Mouse (Mus musculus) activated CD4-positive, CD25-positive, alpha-beta regulatory T cell, adult 4 months (primary cell): ENCODE data around the gene Tmem144. TPM values are rescaled to one million over a fixed set of nuclear protein-coding genes. Genes with fewer than 3 reads are reported as not detected.

Experiments
- ATAC-seq: one replicate; pipeline ENCODE4 v1.8.0; 2017
- polyA plus RNA-seq, 2 experiments: library from polyadenylated mRNA; unstranded; fragments of 100-300 nt; shearing (Covaris generic); gene quantifications; one replicate each; pipeline ENCODE4 v1.2.1; 2017

Gene Tmem144
- not detected for polyA plus RNA-seq

DNA sequence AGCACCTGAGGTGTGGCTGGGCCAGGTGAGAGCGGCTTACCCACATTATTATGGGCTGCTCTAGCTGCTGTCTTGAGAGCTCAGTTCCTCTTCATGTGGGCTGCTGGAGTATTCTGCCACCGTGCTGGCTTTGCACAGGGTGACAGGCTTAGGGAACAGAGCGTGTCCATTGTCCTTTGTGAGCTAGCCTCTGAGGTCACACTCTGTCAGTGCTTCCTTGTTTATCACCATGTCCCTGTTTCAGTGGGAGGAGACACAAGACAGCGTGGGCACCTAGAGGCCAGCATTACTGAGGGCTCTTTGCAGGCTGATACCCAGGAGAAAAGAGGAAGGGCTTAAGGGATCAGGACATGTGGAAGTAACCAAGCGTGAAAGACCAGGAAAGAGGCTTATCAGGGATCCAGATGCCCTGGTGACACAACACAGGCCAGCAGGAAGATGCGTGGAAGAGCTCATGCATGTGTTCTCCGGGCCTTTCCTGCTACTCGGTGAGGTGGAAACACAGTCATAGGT is at the start of gene Tmem144:
Gene Tmem144 (minus strand): TSS at position 120 of the 513 bp plus-strand sequence.
- ATAC-seq = no peak

DNA sequence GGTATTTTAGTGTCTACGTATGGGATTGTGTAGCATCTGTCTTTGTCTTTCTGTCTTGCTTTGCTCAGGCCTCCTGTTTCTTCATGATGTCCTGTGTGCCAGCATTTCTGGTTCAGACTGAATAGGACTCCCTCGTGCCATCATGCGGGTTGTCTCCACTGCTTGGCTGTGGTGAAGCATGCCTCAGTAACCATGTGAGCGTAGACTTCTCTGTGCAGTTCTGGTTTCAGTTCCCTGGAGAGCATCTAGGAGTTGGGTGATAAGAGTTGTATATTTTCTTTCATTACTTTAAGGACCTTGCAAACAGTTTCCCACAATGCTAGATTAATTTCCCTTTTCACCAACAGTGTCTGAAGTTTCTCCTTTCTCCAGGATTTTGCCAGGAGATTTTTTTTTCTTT is 49.2 kb upstream of the Tmem144 start:
- ATAC-seq = no peak

DNA sequence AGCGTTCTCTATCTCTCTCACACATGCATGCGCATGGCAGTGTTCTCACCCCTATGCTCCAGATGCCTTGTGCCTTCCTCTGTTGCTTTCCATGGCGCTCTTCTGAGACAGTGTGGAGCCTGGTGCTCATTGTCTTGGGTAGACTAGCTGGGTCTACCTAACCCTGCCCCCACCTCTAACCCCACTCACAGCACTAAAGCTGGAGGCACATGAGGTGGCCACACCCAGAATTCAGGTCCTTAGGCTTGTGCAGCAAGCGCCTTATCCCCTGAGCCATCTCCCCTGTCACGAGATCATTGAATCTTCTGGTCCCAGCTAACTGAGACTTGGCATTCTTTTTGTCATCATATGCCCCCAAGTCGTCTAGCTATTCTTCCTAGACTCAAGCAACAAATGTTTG is 48.7 kb upstream of the Tmem144 start:
- no peak for ATAC-seq

DNA sequence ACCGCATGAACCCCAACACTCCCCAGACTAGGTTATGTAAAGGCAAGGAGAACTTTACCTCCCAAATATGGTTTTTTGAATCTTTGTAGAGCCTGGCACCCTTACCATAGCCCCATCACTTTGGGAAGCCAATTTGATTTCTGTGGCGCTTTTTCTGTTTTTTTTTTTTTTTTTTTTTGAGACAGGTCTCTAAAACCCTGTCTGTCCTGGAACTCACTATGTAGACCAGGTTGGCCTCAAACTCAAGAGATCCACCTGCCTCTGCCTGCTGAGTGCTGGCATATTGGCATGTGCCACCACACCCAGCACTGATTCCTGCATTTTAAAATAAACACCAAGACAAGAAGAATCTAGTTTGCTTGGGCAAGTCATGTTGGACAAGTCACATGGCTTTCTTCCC is 47.9 kb upstream of the Tmem144 start:
- no peak for ATAC-seq

DNA sequence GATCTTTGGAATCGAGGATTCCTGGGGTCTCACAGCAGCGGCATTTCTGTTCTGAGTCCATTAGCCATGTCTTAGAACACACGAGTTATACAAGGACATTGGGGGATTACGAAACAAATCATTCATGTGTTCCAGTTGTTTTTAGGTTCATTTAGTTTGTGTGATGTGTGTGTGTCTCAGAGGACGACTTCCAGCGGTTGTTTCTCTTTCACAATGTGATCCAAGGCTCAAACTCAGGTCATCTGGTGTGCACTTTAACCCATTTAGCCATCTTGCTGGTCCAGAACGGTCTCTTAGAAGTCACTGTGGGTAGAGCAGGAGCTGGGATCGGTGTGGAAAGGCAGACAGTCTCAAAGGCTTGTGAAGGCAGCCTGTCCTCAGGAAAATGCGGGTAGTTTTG is 47.3 kb upstream of the Tmem144 start:
- ATAC-seq = no peak

DNA sequence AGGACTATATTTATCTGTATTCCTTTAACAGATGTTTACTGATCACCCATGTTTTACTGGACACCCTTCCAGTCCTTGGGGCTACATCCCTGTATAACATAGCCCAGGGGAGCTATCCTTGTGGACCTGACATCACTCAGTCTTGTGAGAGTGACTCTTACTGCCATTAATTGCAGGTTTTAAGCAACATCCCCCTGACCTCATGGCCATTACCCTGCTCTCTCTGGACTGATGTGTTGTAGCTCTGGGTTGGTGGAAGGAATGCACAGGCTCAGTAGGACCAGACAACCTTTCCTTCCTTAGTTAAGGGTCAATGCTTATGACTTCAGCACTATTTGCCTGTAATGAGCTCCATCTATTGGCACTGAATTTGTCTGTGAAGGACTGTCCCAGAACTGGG is 45.9 kb upstream of the Tmem144 start:
- no peak for ATAC-seq

DNA sequence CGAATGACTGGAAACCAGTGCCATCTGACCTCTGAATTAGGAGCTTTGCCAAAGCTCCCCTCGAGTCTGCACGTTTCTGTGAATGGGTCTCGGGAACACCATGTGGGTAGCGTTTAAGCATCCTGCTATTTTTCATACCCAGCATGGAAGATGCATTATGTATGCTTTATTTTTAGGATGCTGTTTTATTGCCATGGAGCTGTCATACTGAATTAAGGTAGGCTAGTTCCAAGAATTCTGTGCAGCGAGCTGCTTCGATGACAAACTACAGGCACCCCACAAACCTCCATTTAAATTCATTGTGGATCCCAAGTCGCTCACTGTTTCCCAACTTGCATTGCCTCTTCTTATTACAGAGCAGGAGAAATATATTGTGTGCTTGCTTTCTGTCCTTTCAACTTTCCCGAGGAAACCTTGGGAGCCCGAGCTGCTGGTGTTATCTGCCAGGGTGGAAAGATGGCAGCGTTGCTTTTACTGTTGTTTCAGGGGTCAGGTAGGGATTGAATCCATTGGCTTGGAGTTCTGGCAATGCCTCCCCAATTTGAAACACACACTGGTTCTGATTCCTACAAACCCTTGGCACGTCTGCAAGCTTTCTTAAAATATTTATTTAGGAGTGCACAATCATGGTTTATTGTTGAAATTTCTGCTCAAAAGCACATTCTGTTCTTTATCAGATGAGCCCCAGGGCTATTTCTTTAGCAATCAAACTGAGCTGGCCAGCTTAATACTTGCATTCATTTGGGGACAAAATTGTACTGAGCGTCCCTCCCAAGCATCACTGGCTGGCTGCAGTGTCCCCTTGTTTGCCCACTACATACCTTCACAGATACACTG is 45.2 kb upstream of the Tmem144 start:
- no peak for ATAC-seq

DNA sequence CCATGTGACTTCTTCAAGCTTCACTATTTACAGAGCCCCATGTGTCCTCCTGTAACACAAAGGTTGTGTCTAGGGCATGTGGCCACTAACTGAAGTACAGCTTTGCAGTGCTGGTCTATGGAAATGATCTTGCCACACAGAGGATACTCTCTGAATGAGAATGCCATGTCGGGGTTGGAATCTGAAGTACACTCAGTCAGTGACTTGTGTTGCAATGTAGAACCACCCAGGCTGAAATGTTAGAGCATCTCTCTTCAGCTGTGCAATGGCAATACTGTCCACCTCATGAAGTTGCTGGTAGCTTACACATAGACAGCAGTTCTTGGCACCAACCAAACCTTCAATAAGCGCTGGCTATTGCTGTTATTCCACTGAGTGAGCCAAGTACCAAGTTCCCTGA is 35.4 kb upstream of the Tmem144 start:
- no peak for ATAC-seq

DNA sequence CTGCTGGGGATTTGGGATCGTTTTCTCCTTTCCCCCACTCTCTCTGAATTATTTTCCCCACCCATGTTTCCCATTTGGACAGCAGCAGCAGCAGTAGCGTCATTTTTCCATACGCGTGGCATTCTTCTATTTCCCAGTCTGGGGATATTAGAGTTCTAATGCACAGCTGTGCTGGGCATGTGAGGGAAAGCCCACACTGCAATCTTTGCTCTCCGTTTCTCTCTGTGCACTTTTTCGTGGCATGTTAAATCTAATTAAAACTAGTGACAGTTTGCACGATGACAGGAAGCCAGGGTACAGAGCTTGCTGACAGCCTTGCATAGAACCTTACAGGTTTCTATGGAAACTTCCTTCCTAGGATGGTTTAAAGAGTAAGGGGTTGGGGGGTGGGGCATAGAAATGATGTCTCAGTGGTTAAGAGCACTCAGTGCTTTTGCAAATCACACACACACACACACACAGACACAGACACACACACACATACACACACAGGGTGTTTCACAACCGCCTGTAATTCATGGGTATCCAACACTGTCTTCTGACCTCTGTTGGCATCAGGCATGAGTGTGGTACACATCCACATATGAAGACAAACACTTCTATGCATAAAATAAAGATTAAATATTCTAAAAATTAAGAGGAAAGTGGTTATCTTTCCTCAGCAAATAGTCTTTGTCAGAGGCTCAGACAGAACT is 34.7 kb upstream of the Tmem144 start:
- no peak for ATAC-seq

DNA sequence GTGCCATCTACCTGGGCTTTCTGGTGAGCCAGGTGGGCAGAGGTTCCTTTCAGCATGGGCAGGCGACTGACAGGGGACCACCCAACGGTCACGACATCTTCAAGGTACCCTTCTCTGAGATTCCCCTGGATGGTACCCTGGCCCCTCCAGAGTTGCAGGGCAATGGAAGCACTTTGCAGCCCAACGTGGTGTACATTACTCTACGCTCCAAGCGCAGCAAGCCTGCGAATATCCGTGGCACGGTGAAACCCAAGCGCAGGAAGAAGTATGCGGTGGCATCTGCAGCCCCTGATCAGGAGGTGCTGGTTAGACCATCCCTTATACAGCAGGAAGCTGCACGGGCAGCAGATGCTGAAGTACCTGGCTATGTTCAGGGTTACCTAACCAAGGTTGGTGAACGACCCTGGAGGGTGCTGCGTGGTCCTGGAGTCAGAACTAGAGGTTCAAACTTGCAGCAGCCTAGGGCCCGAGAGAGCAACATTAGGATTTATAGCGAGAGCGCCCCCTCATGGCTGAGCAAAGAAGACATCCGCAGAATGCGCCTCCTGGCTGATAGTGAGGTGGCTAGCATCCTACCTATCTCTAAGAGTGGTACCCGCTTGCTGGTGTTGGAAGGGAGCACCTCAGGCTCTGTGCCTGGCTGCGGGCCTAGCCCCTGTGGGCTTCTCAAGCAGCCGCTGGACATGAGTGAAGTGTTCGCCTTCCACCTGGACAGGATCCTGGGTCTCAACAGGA is 34.0 kb upstream of the Tmem144 start:
- ATAC-seq = no peak

DNA sequence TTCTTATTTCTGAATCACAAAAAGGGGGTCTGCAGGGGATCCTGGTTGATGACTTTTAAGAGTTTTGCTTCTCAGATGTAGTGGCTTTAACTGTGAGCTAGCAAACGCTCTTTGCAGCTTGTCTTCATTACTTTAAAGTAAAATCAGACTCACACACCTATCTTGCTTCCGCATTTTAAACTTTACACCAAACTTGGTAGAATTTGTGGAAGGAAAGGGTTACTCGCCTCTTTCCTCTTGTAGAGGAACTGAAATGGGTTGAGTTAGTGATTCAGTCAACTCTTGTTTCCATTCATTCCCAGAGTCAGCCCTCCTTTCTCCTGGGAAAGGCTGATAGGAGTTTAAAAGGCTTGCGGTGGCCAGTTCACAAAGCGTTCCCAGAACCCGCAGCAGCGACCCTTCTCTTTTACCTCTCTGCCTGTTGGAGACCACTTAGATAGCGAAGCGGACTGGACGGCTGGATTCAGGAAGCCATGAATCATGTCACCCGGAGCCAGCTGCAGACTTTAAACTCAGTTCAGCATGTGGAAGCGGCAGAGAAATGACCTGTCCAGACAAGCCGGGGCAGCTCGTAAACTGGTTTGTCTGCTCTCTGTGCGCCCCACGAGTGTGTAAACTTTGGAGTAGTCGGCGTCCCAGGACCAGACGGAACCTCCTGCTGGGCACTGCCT is 33.2 kb upstream of the Tmem144 start:
- no peak for ATAC-seq

DNA sequence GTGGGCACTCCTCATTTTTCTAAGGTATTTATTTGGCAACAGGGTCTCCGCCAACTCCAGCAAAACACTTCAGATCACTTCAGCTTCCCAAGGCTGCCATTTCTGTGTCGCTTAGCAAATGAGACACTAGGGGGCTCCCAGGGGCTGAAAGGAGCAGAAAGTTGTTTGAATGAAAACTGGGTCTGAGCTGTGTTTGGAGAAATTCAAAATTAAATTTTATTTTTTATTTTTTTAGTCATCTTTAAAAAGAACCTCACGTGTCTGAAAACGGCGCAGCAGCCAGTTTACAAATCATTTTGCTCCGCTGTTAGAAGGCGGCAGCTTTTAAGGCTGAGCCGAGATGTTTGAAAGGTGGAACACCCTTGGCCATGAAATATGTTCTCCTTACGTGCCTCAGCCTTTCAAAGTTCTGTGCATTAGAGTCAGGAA is 32.2 kb upstream of the Tmem144 start:
- ATAC-seq = no peak

DNA sequence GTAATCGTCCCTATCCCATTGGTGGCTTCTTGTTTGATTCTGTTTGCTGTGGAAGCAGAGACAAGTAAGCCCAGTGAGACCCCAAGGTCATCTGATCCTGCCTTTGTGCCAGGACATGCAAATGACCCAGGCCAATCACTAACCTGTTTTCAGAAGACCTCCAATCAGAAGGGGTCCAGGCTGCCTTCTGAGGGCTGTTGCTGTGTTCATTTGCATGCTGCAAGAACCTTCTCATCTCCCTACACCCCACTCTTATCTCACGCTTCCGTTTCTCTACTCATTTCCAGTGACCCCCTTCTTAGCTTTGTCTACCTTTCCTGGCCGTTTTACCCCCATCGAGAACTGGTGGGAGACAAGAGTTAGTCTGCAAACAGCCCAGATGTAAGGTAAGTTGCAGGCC is 31.7 kb upstream of the Tmem144 start, which contains the start of gene Fam198b:
Gene Fam198b (plus strand): TSS at position 229 of the 400 bp plus-strand sequence.
- ATAC-seq = no peak

DNA sequence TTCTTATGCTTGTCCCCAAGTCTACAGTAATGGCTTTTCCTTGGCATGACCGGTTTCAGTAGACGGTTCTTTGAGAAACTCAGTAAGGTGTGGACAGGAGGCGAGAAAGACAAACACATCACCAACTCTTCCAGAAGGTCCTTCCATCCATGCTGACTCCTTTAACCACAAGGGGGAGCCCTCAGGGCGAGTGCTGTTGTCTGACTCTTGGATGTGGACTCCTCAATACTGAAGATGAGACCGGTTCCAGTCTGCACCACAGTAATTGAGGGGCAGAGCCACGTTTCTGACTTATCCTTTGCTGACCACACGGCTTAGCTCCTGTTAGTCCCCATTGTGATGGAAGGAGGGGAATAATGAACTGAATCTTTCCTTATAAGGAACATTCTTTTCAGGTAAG is 30.5 kb upstream of the Tmem144 start:
- ATAC-seq = no peak

DNA sequence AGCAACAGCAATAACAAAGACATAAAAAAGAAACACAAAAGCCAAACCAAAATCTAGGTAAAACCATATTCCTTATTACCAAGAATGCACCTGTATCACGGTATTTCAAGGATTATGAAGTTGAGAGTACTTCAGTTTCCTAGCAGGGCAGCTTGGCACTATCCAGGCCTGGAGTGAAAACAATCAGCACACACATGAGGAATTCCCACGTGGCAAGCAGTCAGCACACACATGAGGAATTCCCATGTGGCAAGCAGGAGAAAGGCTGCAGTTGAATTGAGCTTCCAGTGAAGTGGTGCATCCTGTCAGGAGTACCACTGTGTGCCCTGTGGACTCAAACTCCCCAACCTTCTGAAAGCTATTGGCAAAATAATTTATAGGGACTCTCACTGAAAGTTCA is 29.1 kb upstream of the Tmem144 start:
- ATAC-seq = no peak

DNA sequence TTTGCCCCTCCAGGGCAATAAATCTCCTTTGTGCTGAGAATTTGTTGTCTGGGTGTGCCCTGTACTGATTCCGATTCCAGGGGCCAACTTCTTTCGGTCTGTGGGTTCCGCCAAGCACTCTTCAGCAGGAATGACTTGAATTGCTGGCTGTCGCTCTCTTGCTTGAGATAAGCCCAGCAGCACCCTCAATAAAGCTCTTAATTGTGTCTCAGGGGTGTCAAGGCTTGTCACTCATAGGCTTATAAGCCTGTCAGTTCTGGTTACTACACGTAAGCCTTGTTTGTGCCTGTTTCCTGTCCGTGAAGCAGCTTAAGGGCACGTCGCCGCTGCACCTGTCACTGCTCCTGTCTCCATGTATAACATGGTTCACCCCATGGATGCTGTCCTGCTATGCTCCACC is 26.7 kb upstream of the Tmem144 start:
- ATAC-seq = no peak

DNA sequence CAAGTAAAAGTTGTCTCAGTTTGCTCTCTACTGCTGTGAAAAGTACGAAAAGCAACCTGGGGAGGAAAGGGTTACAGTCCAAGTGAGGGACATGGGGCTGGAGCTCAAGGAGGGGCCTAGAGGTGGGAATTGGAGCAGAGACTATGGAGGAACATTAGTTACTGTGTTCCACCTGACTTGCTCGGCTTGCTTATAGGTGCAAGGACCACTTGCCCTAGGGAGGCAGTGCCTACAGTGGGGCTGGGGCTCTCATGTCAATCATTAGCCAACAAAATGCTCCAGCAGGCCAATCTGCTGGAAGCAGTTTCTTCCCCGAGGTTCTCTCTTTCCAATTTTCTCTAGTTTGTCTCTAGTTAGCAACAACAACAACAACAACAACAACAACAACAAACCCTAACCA is 25.8 kb upstream of the Tmem144 start:
- no peak for ATAC-seq

DNA sequence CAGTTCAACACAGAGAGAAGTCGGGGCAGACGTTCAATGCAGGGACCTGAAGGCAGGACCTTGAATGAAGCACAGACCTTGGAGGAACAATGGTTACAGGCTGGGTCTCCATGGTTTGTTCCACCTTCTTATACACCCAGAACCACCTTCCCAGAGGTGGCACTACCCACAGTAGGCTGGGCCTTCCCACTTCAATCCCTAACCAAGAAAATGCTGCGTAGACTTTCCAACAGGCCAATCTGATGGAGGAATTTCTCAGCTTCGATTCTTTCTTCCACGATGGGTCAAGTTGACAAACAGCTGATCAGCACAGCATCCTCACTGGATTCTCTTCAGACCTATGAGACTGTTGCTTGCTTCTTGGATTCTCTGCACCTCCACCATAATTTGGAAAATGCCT is 22.9 kb upstream of the Tmem144 start:
- no peak for ATAC-seq

DNA sequence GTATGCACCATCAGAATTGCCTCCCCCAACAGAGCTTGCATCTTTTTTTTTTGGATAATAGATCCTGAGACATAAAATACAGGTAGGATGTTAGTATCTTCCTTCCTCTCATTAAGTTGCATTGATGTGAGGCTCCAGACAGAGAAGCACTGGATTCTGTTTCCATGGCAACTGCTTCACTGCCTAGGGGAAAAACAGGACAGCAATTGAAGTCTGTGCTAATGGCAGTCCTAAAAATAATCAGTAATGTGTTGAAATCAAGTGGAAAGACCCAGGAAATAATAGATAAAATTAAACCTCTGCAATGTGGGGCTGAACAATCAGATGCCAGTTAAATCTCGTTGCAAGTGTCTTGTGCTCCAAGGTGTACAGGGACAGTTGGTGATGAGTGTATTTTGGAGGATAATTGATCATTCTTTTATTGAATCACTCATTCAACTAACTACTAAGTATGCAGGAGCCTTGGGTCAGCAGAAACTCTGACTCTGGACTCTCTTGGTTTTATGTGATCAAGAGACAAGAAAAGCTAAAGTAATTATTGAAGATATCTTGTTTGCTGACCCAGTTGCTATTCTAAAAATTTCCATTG is 14.6 kb upstream of the Tmem144 start:
- ATAC-seq = no peak

DNA sequence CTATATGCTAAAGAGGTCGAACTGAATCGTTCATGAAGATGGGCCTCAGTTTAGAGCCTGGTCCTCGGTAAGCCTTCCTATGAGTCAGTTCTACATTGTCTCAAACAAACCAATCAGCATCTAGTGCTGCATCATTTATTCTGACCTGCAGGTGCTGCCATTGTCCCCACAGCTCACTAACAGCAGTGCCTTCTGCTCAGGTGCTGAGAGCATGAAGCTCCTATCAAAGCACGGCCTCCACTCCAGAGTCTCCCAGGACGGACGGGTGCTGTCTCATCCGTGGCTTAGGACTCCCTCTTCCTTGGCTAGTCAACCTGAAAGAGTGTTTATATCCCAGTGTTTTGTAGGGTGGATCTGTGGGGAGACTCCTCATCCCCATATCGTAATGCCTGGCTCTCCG is 14.0 kb upstream of the Tmem144 start:
- no peak for ATAC-seq

DNA sequence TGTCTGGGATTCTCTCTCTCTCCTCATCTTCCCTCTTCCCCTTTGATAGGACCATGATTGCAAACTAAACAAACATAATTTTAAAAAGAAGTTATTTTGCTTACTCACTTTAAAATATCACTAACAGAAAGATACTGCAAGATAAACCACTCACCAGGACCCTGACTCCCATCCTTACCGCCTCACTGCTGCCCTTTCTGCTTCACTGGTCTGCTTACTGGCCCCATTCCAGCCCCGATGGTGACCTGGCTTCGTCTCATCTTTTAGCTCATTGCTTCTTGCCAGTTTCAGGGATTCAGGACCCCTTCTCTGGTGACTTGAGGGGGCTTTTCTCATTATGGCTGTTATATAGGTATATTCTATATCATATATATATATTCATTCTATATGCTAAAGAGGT is 13.5 kb upstream of the Tmem144 start:
- ATAC-seq = no peak

DNA sequence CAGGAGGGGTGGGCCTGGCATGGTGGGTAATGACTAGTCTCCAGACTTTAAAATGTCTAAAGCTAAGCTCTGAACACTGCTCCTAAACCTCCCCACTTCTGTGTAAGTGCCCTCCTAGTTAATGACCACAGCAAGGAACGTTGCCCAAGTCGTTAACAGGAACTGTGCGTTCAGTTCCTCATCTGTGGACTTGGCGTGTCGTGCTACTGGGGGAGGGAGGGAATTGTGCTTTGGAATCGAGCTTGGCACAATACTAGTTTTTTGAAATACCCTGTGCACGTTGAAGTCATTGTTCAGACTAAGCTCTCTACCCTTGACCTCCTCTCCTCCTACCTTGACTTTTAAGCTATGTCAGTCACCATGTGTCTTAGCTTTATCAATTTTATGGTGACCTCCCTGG is 12.3 kb upstream of the Tmem144 start:
- no peak for ATAC-seq
